Mouse (Mus musculus) bone marrow, adult 2 months (tissue): Measurements from ENCODE around the gene Kif2c. TPM values are rescaled to one million over a fixed set of nuclear protein-coding genes. Genes with fewer than 3 reads are reported as not detected.

Experiments
- H3K27ac ChIP-seq: fragments of 200-500 bp; 2 replicates; pipeline ENCODE4 v1.5.1; 2012; ENCODE audit warnings: low read depth, mild to moderate bottlenecking, control low read depth, inconsistent platforms, low read length; ENCODE audit not compliant: control insufficient read depth, poor library complexity, insufficient read depth
- H3K4me1 ChIP-seq: fragments of 200-500 bp; 2 replicates; pipeline ENCODE4 v1.6.1; 2011; ENCODE audit warnings: low read length; ENCODE audit not compliant: control insufficient read depth, insufficient read depth
- H3K4me3 ChIP-seq: fragments of 200-500 bp; replicated peaks from 2 replicates; pipeline ENCODE3; 2011; ENCODE audit warnings: mild to moderate bottlenecking, low read depth, low read length, control low read depth; ENCODE audit not compliant: control insufficient read depth
- CTCF ChIP-seq: fragments of 200-500 bp; IDR thresholded peaks from 2 replicates; pipeline ENCODE4 v1.5.1; 2011; ENCODE audit warnings: low read length, control low read depth; ENCODE audit not compliant: control insufficient read depth, insufficient read depth
- POLR2A ChIP-seq: fragments of 200-500 bp; IDR thresholded peaks from 2 replicates; pipeline ENCODE4 v1.6.1; 2011; ENCODE audit warnings: low read depth, mild to moderate bottlenecking, control low read depth, low read length, borderline replicate concordance; ENCODE audit not compliant: control insufficient read depth
- WGBS: fragments of 180-500 bp; shearing (Covaris S2); methylation state at CpG from one replicate; pipeline ENCODE4 v1.1.7; 2018; 5-methylcytosine and 5-hydroxymethylcytosine counted together
- polyA plus RNA-seq: library from polyadenylated mRNA; stranded (reverse); fragments of >200 nt; gene quantifications from 2 replicates; pipeline ENCODE4 v1.2.4, GENCODE M21; 2011; ENCODE audit warnings: low replicate concordance; ENCODE audit not compliant: missing spikeins, insufficient read depth, insufficient read length

Gene Kif2c
- polyA plus RNA-seq, 1 experiment: 33.6 TPM

DNA sequence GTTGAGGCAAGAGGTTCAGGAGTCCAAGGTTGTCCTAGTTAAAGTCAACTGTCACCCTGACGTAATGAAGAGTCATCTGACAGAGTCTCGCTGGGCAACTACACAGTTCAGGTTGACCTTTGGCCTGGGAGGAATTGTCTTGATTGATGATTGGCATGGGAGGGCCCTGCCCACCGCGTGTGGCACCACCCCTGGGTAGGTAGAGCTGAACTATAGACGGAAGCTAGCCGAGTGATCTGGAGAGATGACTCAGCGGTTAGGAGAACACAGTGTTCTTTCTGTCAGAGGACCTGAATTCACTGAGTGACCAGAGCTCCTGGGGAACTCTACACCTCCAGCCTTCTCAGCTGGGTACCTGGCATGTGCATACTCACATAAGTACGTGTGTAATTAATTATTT is 46.4 kb downstream of the Kif2c start:
- Histone ChIP-seq H3K4me1 (peaks cover 7% of the 10 kb centered on the region), H3K27ac (peak overlapping the region; percentile 18; the same call in 1 of the 2 replicates), H3K4me3 (no peak overlapping the region)
- no peak for TF ChIP-seq CTCF
- no peak for TF ChIP-seq POLR2A
- 35% methylated on average over 8 of the region's 8 CpGs for WGBS

DNA sequence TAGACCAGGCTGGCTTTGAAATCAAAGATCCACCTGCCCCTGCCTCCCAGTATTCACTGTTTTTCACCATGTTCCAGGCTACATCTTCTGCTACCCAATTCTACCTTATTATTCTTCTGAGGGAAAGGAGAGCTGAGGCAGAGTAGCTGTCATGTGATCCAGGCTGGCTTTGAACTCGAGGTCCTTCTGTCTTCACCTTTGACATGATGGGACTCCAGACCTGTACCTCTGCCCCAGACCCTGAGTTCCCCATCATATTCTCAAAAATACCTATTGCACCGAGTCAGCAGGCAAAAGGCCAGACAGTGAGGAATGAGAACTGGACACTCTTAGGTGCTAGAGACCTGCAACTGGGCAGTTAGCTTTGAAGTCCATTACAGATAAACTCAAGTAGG is 47.8 kb downstream of the Kif2c start:
- no peak for TF ChIP-seq POLR2A
- TF ChIP-seq CTCF: no peak
- Histone ChIP-seq H3K4me3 (no peak overlapping the region), H3K27ac (0 out of 2 replicates have a peak overlapping the region, but pooled peaks have one; percentile 22), H3K4me1 (peaks cover 7% of the 10 kb centered on the region)
- WGBS: 36% methylated on average over 2 of the region's 2 CpGs

DNA sequence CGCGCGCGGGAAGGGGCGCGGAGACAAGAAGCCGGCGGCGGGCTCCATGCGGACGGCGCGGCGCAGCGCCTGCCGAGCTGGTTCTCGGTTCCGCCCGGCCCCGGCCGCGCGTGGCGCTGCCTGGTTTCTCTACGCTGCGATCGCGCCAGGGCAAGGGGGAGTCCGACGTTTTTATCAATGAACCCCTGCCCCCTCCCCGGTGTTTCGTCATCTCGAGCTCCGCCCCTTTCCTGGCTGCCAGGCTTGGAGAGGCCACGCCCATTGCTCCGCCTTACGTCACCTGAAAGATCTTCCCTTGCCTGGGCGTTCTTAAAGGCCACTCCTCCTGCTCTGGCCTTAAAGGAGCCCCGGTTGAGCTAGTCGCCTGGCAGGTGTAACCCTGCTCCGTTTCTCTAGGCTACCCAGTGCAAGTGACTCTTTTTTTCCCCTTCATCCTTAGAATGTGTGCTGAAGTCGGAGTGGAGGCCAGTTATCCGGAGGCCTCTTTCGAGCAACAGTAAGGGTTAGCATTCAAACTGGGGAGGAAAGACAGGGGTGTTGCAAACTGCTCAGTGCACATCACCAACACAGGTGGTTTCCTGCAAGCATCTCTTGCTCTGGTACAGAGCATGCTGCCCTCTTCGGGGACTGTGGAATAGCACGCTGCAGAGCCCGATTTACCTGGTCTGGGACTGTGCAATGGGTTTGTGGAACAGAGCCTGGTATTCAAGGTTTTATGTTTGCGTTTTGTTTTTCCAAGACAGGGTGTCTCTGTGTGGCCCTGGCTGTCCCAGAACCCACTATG is 48.4 kb downstream of the Kif2c start, which contains the start of gene Plk3:
Plk3 (minus strand) TSS at position 147 of the 784 bp plus-strand sequence.
- H3K4me1 ChIP-seq: peaks cover 7% of the 10 kb centered on the region
- H3K4me3 ChIP-seq: peak within 1 kb of the TSS; percentile 65
- peak within 1 kb of the TSS; percentile 39 for H3K27ac ChIP-seq
- WGBS: 3% methylated on average over 48 of the region's 48 CpGs
- TF ChIP-seq POLR2A (peak; percentile 59; the same call in 1 of the 2 replicates), CTCF (peak; percentile 34; the same call in 1 of the 2 replicates)

DNA sequence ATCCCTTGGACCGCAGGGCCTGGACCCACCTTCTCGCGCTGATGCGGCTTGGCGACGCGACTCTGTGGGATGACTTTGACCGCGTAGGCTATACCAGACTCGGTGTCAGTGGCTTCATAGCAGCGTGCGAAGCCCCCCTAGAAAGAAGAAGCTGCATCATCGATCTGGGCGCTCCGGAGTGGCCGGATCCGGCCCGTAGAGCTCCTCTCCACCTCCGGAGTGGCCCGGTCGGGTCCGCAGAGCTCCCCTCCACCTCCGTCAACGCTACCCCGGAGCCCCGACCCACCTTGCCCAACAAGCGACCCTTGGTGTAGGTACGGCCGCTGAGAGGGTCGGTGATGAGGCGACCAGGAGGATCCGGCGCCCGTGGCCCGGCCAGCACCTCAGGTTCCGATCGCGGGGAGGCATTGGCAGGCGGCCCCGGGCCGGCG is 49.1 kb downstream of the Kif2c start:
- 1% methylated on average over 42 of the region's 42 CpGs for WGBS
- TF ChIP-seq POLR2A (no peak), CTCF (no peak)
- H3K4me3 ChIP-seq: peak overlapping the region; percentile 65
- peak overlapping the region; percentile 39 for H3K27ac ChIP-seq
- peaks cover 7% of the 10 kb centered on the region for H3K4me1 ChIP-seq

DNA sequence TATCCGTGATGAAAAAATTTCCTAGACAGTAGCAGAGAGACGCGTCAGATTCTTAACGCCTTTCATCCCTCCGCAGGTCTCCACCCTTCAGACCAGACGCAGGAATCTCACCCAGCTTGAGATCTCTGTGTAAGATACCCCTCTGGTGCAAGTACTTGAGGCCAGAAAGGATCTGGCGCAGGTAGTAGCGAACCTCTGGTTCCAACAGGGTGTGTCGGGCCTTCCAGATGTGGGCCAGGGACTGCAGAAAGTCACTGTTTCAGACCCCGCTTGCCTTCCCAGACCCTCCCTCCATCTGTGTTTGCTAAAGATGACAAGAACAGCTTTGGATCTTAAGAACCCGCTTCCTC is 49.7 kb downstream of the Kif2c start:
- no peak overlapping the region for H3K4me3 ChIP-seq
- 73% methylated on average over 11 of the region's 11 CpGs for WGBS

DNA sequence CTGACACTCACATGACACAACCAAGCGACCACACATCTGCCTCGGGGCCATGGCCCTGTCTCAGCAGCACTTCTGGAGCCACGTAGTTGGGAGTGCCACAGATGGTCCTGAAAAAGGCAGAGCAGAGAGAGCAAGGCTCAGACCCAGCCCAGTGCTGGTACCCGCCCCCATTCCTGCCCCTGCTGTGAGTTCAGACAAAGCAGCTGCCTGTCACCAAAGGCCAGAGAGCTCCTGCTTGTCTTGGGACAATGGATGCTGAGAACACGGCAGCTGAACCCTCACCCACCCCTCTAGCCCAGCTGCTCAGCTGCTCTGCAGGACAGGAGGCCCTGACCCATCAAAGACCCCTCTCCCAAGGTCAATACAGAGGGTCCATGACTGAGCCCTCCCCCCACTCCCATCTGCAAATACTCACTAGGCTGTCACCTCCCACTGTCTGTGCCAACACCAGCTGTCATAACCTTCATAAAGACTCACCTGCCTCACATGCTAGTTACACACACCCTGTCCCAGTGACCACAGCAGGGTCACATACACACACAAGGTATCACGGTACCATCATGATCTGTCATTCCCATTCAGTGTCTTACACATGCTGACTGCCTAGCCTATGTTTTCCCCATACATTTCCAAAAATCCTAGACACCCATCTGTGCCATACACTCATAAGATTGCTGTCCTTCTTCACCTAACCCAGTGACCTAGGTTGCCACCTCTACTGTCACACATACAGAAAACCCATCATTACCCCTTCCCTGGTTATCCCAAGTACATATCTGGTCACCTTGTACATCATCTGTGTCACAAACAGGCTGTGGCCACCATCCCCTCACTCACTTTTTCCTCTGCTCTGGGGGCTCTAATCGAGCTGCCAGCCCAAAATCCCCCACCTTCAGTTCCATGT is 50.3 kb downstream of the Kif2c start:
- TF ChIP-seq POLR2A (no peak), CTCF (no peak)
- H3K27ac ChIP-seq: no peak overlapping the region
- H3K4me3 ChIP-seq: no peak overlapping the region
- peaks cover 9% of the 10 kb centered on the region for H3K4me1 ChIP-seq
- 78% methylated on average over 7 of the region's 7 CpGs for WGBS

More for the DNA sequence above, 49.7 kb downstream of the Kif2c start:
- H3K27ac ChIP-seq: no peak overlapping the region
- no peak for TF ChIP-seq CTCF
- TF ChIP-seq POLR2A: no peak
- H3K4me1 ChIP-seq: peaks cover 7% of the 10 kb centered on the region

DNA sequence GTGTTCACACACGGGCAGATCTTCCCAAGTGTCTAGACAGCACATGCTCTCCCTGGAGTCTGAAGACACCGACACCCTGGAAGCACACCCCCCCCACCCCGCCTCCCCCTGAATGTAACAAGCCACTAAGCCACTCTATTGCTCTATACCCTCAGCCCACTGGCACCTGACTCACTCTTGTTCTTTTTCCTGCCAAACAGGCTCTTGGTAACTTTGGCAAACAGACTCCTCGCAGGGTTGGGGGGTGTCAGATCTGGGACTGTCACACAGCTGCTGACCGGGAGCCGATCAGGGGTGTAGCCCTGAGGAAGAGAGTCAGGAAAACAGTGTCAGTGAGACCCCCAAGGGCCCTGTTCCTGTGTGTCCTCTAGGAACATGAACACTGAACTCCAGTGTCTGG is 51.2 kb downstream of the Kif2c start:
- no peak overlapping the region for H3K27ac ChIP-seq
- H3K4me3 ChIP-seq: no peak overlapping the region
- H3K4me1 ChIP-seq: peaks cover 14% of the 10 kb centered on the region
- TF ChIP-seq POLR2A (no peak), CTCF (no peak)
- 83% methylated on average over 6 of the region's 6 CpGs for WGBS

DNA sequence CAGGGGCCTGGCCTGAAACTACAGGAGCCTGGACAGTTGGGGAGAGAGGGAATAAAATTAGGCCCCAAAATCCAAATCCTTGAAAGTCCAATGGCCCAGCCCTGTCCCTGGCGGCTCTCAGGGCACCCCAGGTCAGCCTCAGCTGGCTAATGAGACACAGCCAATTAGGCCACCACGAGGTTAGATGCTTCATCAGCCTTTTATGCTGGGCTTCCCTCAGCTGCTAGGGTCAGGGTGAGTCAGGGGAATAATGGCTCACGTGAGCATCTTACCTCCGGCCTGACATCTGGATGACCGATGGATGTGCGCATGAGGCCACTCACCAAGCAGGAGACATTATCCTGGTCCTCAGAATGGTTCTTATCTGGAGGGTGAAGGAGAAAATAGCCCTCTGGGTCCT is 51.6 kb downstream of the Kif2c start:
- 93% methylated on average over 6 of the region's 6 CpGs for WGBS
- Histone ChIP-seq H3K27ac (no peak overlapping the region), H3K4me1 (peaks cover 12% of the 10 kb centered on the region)

More for the DNA sequence above, 51.6 kb downstream of the Kif2c start:
- no peak for TF ChIP-seq CTCF
- TF ChIP-seq POLR2A: no peak
- no peak overlapping the region for H3K4me3 ChIP-seq
